Mouse (Mus musculus) gastrocnemius, adult 2 months (tissue): ENCODE results near the gene Slc18b1. TPM values are rescaled to one million over a fixed set of nuclear protein-coding genes. Genes with fewer than 3 reads are reported as not detected.

Experiments used
- DNase-seq: peaks from one replicate; pipeline ENCODE4 v3.0.0; 2022
- H3K27ac ChIP-seq: fragments of 200-600 bp; 2 replicates; pipeline ENCODE4 v1.8.1; 2022; ENCODE audit warnings: mild to moderate bottlenecking
- H3K4me3 ChIP-seq: fragments of 200-600 bp; 2 replicates; pipeline ENCODE4 v1.8.1; 2022; ENCODE audit warnings: mild to moderate bottlenecking, moderate library complexity
- CTCF ChIP-seq: fragments of 200-600 bp; IDR thresholded peaks from 2 replicates; pipeline ENCODE4 v1.8.1; 2022; ENCODE audit warnings: antibody characterized with exemption, mild to moderate bottlenecking, moderate library complexity
- intact Hi-C: fragments of 180-260 bp; cut with DNase I; formaldehyde crosslinking; loops from one replicate; pipeline ENCODE4 v1.15.1; 2025
- total RNA-seq, 2 experiments: library from RNA; stranded (reverse); gene quantifications; 2 replicates each; pipeline ENCODE4 v1.2.3; 2021

The Slc18b1 gene
- total RNA-seq, 2 experiments from 2014 or later = 5.5 to 6.2 TPM

- Histone ChIP-seq H3K4me3 (no peak overlapping the region), H3K27ac (no peak overlapping the region)
- DNase-seq = peak; percentile 73
- intact Hi-C loops = loop anchor here (2.0 kb wide), 1 partner anchor 266 kb away; no protein-coding TSS in a partner anchor
- TF ChIP-seq CTCF = peak; percentile 99
These were observed 18.4 kb downstream of the Slc18b1 start for GRCm38 (mm10) chr10:23815168-23815567.

- TF ChIP-seq CTCF = no peak
- intact Hi-C loops = no loop called here
- H3K27ac ChIP-seq = no peak overlapping the region
These were observed 19.5 kb downstream of the Slc18b1 start for GRCm38 (mm10) chr10:23816241-23816640.

GRCm38 (mm10) chr10:23826516-23826915 lies 29.7 kb downstream of the Slc18b1 start:
- intact Hi-C loops = no loop called here
- no peak for TF ChIP-seq CTCF
- Histone ChIP-seq H3K27ac (no peak overlapping the region), H3K4me3 (no peak overlapping the region)
- no peak for DNase-seq

More at GRCm38 (mm10) chr10:23816241-23816640, 19.5 kb downstream of the Slc18b1 start:
- no peak for DNase-seq
- H3K4me3 ChIP-seq = no peak overlapping the region

DNA sequence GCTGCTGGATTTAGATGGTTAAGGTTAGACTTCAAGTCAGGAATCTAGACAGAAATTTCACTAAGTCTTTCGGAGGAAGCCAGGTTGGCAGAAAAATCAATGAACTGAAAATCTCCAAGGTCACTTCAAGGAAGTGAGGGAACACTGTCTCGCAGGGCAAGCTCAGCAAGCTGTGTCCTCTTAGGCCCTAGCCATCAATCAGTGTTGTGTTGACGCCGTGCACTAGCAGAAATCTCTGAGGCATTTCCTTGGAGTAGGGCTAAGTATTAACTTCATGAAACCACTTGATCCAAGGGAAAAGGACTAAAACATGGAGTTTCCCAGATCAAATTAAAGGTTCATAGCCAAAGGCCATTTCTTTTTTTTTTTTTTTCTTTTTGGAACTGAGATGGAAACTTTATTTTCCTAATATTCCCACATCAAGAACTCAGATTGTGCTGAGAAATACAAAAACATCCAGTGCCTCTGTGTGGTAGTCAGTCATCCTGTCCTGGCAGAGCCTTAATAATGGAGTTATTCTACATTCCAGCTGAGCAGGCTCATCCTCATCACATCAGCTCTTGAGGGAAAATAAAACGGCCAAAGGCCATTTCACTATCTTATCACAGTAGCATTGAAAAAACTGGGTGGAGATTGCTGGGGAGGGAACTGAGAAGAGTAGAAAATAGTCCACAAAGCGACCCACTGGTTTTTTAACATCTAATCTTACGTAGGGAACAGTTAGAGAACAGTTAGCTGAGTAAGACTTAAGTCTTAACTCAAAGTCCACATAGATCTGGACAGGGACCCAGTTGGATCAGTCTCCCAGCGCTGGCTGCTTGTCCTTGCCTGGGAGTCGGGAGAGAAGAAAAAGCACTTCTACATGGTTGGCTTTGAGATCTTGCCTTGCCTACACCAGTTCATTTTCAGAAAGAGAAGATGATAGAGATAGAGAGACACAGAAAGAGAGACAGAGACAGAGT lies 39.5 kb downstream of the Slc18b1 start:
- no peak for TF ChIP-seq CTCF
- H3K27ac ChIP-seq = 0 out of 2 replicates have a peak overlapping the region, but pooled peaks have one; percentile 2
- intact Hi-C loops = no loop called here
- DNase-seq = peak; percentile 36
- no peak overlapping the region for H3K4me3 ChIP-seq

DNA sequence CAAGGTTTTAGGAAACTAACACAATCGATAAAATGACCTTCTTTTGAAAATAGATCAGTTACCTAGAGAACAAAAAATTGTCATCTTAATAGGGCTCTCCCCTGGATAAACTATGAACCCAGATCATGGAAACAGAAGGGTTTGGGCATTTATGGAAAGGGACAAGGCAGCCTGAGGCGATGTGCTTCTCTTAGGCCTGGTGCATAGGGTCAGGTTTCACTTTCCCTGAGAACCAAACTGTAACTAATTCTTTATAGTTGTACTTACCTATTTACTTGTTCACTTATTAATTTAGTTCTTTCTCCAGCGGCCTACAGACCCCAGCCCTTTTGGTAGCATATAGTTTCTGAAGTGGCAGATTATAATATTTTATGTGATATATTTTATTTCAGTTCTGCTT lies 40.3 kb downstream of the Slc18b1 start:
- no peak overlapping the region for H3K27ac ChIP-seq
- no peak overlapping the region for H3K4me3 ChIP-seq
- intact Hi-C loops = no loop called here
- no peak for TF ChIP-seq CTCF
- no peak for DNase-seq

- H3K27ac ChIP-seq = no peak overlapping the region
- H3K4me3 ChIP-seq = no peak overlapping the region
- no peak for TF ChIP-seq CTCF
- DNase-seq = no peak
- intact Hi-C loops = no loop called here
These were observed 42.1 kb downstream of the Slc18b1 start for GRCm38 (mm10) chr10:23838910-23839309.

GRCm38 (mm10) chr10:23839368-23839767 lies 42.6 kb downstream of the Slc18b1 start:
- H3K4me3 ChIP-seq = no peak overlapping the region
- intact Hi-C loops = no loop called here
- no peak overlapping the region for H3K27ac ChIP-seq
- no peak for DNase-seq
- no peak for TF ChIP-seq CTCF

- intact Hi-C loops = no loop called here
- Histone ChIP-seq H3K27ac (no peak overlapping the region), H3K4me3 (no peak overlapping the region)
- no peak for TF ChIP-seq CTCF
- no peak for DNase-seq
These were observed 43.7 kb downstream of the Slc18b1 start for GRCm38 (mm10) chr10:23840496-23840895.

GRCm38 (mm10) chr10:23851228-23851912 lies 54.6 kb downstream of the Slc18b1 start, which contains the start of gene Vnn3:
Gene Vnn3, plus strand, starts transcription at chr10:23851462.
- intact Hi-C loops = no loop called here
- H3K4me3 ChIP-seq = no peak within 1 kb of the TSS
- TF ChIP-seq CTCF = no peak

DNA sequence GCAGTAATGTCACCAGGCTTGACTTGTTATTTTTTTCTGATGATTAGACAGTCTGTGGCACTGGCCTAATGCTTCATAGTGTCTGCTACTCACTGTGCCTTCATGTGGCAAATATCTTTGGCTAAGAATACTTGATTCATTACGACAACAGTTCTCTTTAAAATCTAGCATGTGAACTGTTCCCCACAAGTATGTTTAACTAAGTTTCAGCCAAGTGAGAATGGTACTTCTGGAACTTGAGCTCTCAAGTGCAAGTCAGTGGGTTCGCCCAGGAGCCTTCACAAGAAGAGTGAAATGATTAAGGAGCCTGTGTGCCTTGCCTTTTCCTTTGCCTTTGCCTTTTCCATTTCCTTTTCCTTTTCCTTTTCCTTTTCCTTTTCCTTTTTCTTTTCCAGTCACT lies 55.3 kb downstream of the Slc18b1 start:
- no peak for TF ChIP-seq CTCF
- no peak for DNase-seq
- intact Hi-C loops = no loop called here
- Histone ChIP-seq H3K4me3 (no peak overlapping the region), H3K27ac (no peak overlapping the region)

More at GRCm38 (mm10) chr10:23851228-23851912, 54.6 kb downstream of the Slc18b1 start, which contains the start of gene Vnn3:
- no peak within 1 kb of the TSS for H3K27ac ChIP-seq
- no peak for DNase-seq

- no peak overlapping the region for H3K27ac ChIP-seq
- intact Hi-C loops = no loop called here
- no peak overlapping the region for H3K4me3 ChIP-seq
- no peak for DNase-seq
- no peak for TF ChIP-seq CTCF
These were observed 67.9 kb downstream of the Slc18b1 start for GRCm38 (mm10) chr10:23864362-23865312.

Other genes starting within 250 kb of the Slc18b1 start
- 100 to 1,000 TPM; 215 to 230 TPM for gene Rps12, start 9.7 kb upstream of the Slc18b1 start, total RNA-seq
- gene Vnn3, start 54.5 kb downstream of the Slc18b1 start, total RNA-seq = not detected
- gene Vnn1, start 97.7 kb downstream of the Slc18b1 start, total RNA-seq = under 1 TPM; 0.17 to 0.23 TPM
- not detected for gene Taar1, start 123.4 kb downstream of the Slc18b1 start, total RNA-seq
- not detected for gene Taar2, start 141.6 kb downstream of the Slc18b1 start, total RNA-seq
- not detected for gene Taar3, start 152.6 kb downstream of the Slc18b1 start, total RNA-seq
- not detected for gene Taar4, start 163.5 kb downstream of the Slc18b1 start, total RNA-seq
- gene Taar5, start 173.7 kb downstream of the Slc18b1 start, total RNA-seq = not detected
- gene Taar6, start 188.7 kb downstream of the Slc18b1 start, total RNA-seq = not detected
- gene Taar7a, start 196.5 kb downstream of the Slc18b1 start, total RNA-seq = not detected
- gene Taar7b, start 203.0 kb downstream of the Slc18b1 start, total RNA-seq = not detected
- not detected for gene Taar7d, start 230.2 kb downstream of the Slc18b1 start, total RNA-seq
- gene Taar7e, start 240.6 kb downstream of the Slc18b1 start, total RNA-seq = not detected